Mouse (Mus musculus): ENCODE measurements around the gene Kifc1. TPM values are rescaled to one million over a fixed set of nuclear protein-coding genes. Genes with fewer than 3 reads are reported as not detected.
A peak's percentile ranks its signal among the peaks of the same experiment; 100 is the strongest.
"Not testable (repeated sequence)": the region's sequence is repeated elsewhere in the genome, so short reads cannot be mapped to it uniquely, and the experiment has no call there.

The Kifc1 gene
- polyA plus RNA-seq, 1 experiment from 2014 or later = 12.3 TPM

GRCm38 (mm10) chr17:33900281-33900988, 10.0 kb upstream of the Kifc1 start:
- H3K4me3 ChIP-seq (ENCODE audit: low read depth, low read length) = no peak overlapping the region
- H3K4me2 ChIP-seq (ENCODE audit: low read depth, severe bottlenecking) = no peak overlapping the region
- no peak overlapping the region for H3K9ac ChIP-seq (ENCODE audit: low read length)
- 64% methylated on average over 7 of the region's 7 CpGs for WGBS
- H3K27ac ChIP-seq (replicated peaks; ENCODE audit: low read depth, low read length) = no peak overlapping the region
- ATAC-seq (ENCODE audit: insufficient number of reproducible peaks, low FRiP score, low TSS enrichment, low read depth) = no peak
- no peak for DNase-seq (ENCODE audit: low spot score)
- no peaks in the 10 kb centered on the region for H3K4me1 ChIP-seq (ENCODE audit: control insufficient read depth, insufficient read depth, low read length)
- no peaks in the 10 kb centered on the region for H3K27me3 ChIP-seq (ENCODE audit: control insufficient read depth, insufficient read depth, low read length)
- H3K36me3 ChIP-seq (ENCODE audit: control insufficient read depth, insufficient read depth, low read length) = no peaks in the 10 kb centered on the region
- no peaks in the 10 kb centered on the region for H3K9me3 ChIP-seq (ENCODE audit: control insufficient read depth, low read length)

- DNase-seq (ENCODE audit: low spot score) = no peak
These were observed 9.2 kb upstream of the Kifc1 start for GRCm38 (mm10) chr17:33899642-33900041.

DNA sequence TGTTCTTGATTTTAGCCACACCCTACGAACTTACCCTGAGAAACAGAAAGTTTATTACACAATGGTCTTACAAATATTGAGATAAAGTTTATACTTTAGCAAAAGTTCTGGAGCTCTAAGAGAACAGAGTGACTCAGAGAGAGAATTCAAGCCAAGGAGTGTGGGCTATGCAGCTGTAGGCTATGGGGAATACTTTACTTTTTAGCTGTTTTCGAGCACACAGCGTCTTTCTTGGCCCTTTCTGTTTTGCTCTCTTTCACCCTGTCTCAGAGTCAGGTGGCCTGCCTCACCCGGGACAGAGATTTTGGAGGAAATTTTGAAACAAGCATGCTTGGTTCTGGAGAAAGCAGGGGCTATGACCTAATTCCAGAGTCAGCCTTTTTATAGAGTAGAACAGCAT, 7.7 kb upstream of the Kifc1 start:
- H3K27me3 ChIP-seq (ENCODE audit: control insufficient read depth, insufficient read depth, low read length); ATAC-seq (ENCODE audit: insufficient number of reproducible peaks, low FRiP score, low TSS enrichment, low read depth); H3K36me3 ChIP-seq (ENCODE audit: control insufficient read depth, insufficient read depth, low read length); H3K27ac ChIP-seq (replicated peaks; ENCODE audit: low read depth, low read length); H3K4me1 ChIP-seq (ENCODE audit: control insufficient read depth, insufficient read depth, low read length); H3K4me2 ChIP-seq (ENCODE audit: low read depth, severe bottlenecking); H3K9ac ChIP-seq (ENCODE audit: low read length); H3K9me3 ChIP-seq (ENCODE audit: control insufficient read depth, low read length); H3K4me3 ChIP-seq (ENCODE audit: low read depth, low read length); DNase-seq (ENCODE audit: low spot score): not testable (repeated sequence)
- WGBS = 87% methylated on average over 4 of the region's 4 CpGs

More at GRCm38 (mm10) chr17:33899642-33900041, 9.2 kb upstream of the Kifc1 start:
- Histone ChIP-seq H3K4me2 (ENCODE audit: low read depth, severe bottlenecking) (no peak overlapping the region), H3K4me3 (ENCODE audit: low read depth, low read length) (no peak overlapping the region), H3K27ac (replicated peaks; ENCODE audit: low read depth, low read length) (no peak overlapping the region), H3K9ac (ENCODE audit: low read length) (no peak overlapping the region), H3K4me1 (ENCODE audit: control insufficient read depth, insufficient read depth, low read length) (no peaks in the 10 kb centered on the region), H3K9me3 (ENCODE audit: control insufficient read depth, low read length) (no peaks in the 10 kb centered on the region), H3K36me3 (ENCODE audit: control insufficient read depth, insufficient read depth, low read length) (no peaks in the 10 kb centered on the region), H3K27me3 (ENCODE audit: control insufficient read depth, insufficient read depth, low read length) (no peaks in the 10 kb centered on the region)
- 82% methylated on average over 4 of the region's 4 CpGs for WGBS
- no peak for ATAC-seq (ENCODE audit: insufficient number of reproducible peaks, low FRiP score, low TSS enrichment, low read depth)

- peak; percentile 65 for DNase-seq (ENCODE audit: low spot score)
- WGBS = 46% methylated on average over 6 of the region's 6 CpGs
- no peak overlapping the region for H3K9ac ChIP-seq (ENCODE audit: low read length)
- H3K27me3 ChIP-seq (ENCODE audit: control insufficient read depth, insufficient read depth, low read length) = no peaks in the 10 kb centered on the region
- H3K9me3 ChIP-seq (ENCODE audit: control insufficient read depth, low read length) = no peaks in the 10 kb centered on the region
- H3K4me1 ChIP-seq (ENCODE audit: control insufficient read depth, insufficient read depth, low read length) = no peaks in the 10 kb centered on the region
- H3K27ac ChIP-seq (replicated peaks; ENCODE audit: low read depth, low read length) = no peak overlapping the region
- ATAC-seq (ENCODE audit: insufficient number of reproducible peaks, low FRiP score, low TSS enrichment, low read depth) = no peak
- H3K4me3 ChIP-seq (ENCODE audit: low read depth, low read length) = no peak overlapping the region
- no peak overlapping the region for H3K4me2 ChIP-seq (ENCODE audit: low read depth, severe bottlenecking)
- no peaks in the 10 kb centered on the region for H3K36me3 ChIP-seq (ENCODE audit: control insufficient read depth, insufficient read depth, low read length)
These were observed 6.8 kb upstream of the Kifc1 start for GRCm38 (mm10) chr17:33897114-33897794.

GRCm38 (mm10) chr17:33893011-33893410, 2.5 kb upstream of the Kifc1 start:
- not testable (repeated sequence) for H3K4me3 ChIP-seq (ENCODE audit: low read depth, low read length); H3K27ac ChIP-seq (replicated peaks; ENCODE audit: low read depth, low read length); H3K36me3 ChIP-seq (ENCODE audit: control insufficient read depth, insufficient read depth, low read length); DNase-seq (ENCODE audit: low spot score); ATAC-seq (ENCODE audit: insufficient number of reproducible peaks, low FRiP score, low TSS enrichment, low read depth); H3K9me3 ChIP-seq (ENCODE audit: control insufficient read depth, low read length); H3K4me2 ChIP-seq (ENCODE audit: low read depth, severe bottlenecking); H3K27me3 ChIP-seq (ENCODE audit: control insufficient read depth, insufficient read depth, low read length); H3K9ac ChIP-seq (ENCODE audit: low read length); H3K4me1 ChIP-seq (ENCODE audit: control insufficient read depth, insufficient read depth, low read length)
- WGBS = 82% methylated on average over 4 of the region's 4 CpGs

DNA sequence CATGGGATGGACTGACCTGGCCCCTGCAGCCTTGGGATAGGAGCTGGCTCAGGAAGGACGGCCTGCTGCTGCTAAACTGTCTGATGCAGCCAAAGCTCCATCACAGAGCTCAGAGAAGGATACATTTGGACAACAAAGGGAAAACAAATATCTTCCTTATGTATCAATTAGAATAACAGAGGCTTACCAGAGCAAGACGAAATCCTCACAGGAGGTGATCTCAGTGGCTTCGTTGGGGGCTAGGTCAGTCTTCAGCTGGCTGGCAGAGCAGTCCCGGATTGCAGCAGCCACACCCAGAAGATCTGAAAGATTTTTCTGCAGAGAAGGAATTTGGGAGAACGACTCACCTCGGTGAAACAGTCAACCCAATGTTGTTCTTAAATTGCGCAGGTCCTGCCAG, 2.0 kb upstream of the Kifc1 start:
- H3K4me3 ChIP-seq (ENCODE audit: low read depth, low read length) = no peak overlapping the region
- 32% methylated on average over 7 of the region's 7 CpGs for WGBS

GRCm38 (mm10) chr17:33891892-33892291, 1.4 kb upstream of the Kifc1 start:
- H3K4me2 ChIP-seq (ENCODE audit: low read depth, severe bottlenecking); H3K4me1 ChIP-seq (ENCODE audit: control insufficient read depth, insufficient read depth, low read length); H3K9ac ChIP-seq (ENCODE audit: low read length); H3K9me3 ChIP-seq (ENCODE audit: control insufficient read depth, low read length); ATAC-seq (ENCODE audit: insufficient number of reproducible peaks, low FRiP score, low TSS enrichment, low read depth); H3K27me3 ChIP-seq (ENCODE audit: control insufficient read depth, insufficient read depth, low read length); H3K36me3 ChIP-seq (ENCODE audit: control insufficient read depth, insufficient read depth, low read length); DNase-seq (ENCODE audit: low spot score); H3K27ac ChIP-seq (replicated peaks; ENCODE audit: low read depth, low read length); H3K4me3 ChIP-seq (ENCODE audit: low read depth, low read length): not testable (repeated sequence)
- WGBS = 67% methylated on average over 6 of the region's 6 CpGs

More for the DNA sequence above, 2.0 kb upstream of the Kifc1 start:
- Histone ChIP-seq H3K4me2 (ENCODE audit: low read depth, severe bottlenecking) (no peak overlapping the region), H3K36me3 (ENCODE audit: control insufficient read depth, insufficient read depth, low read length) (no peaks in the 10 kb centered on the region), H3K9ac (ENCODE audit: low read length) (no peak overlapping the region), H3K9me3 (ENCODE audit: control insufficient read depth, low read length) (no peaks in the 10 kb centered on the region), H3K27me3 (ENCODE audit: control insufficient read depth, insufficient read depth, low read length) (no peaks in the 10 kb centered on the region), H3K4me1 (ENCODE audit: control insufficient read depth, insufficient read depth, low read length) (no peaks in the 10 kb centered on the region), H3K27ac (replicated peaks; ENCODE audit: low read depth, low read length) (no peak overlapping the region)
- DNase-seq (ENCODE audit: low spot score) (no peak), ATAC-seq (ENCODE audit: insufficient number of reproducible peaks, low FRiP score, low TSS enrichment, low read depth) (no peak)

GRCm38 (mm10) chr17:33891357-33891756, 896 bp upstream of the Kifc1 start:
- H3K27me3 ChIP-seq (ENCODE audit: control insufficient read depth, insufficient read depth, low read length) = no peaks in the 10 kb centered on the region
- no peaks in the 10 kb centered on the region for H3K4me1 ChIP-seq (ENCODE audit: control insufficient read depth, insufficient read depth, low read length)
- DNase-seq (ENCODE audit: low spot score) (no peak), ATAC-seq (ENCODE audit: insufficient number of reproducible peaks, low FRiP score, low TSS enrichment, low read depth) (no peak)
- 69% methylated on average over 2 of the region's 2 CpGs for WGBS
- H3K9ac ChIP-seq (ENCODE audit: low read length) = no peak overlapping the region
- no peaks in the 10 kb centered on the region for H3K9me3 ChIP-seq (ENCODE audit: control insufficient read depth, low read length)
- H3K36me3 ChIP-seq (ENCODE audit: control insufficient read depth, insufficient read depth, low read length) = no peaks in the 10 kb centered on the region
- H3K4me3 ChIP-seq (ENCODE audit: low read depth, low read length) = no peak overlapping the region
- no peak overlapping the region for H3K27ac ChIP-seq (replicated peaks; ENCODE audit: low read depth, low read length)
- no peak overlapping the region for H3K4me2 ChIP-seq (ENCODE audit: low read depth, severe bottlenecking)
